Mouse (Mus musculus) forebrain, embryonic 15.5 days (tissue): ENCODE data around the gene Lmnb2. TPM values are rescaled to one million over a fixed set of nuclear protein-coding genes. Genes with fewer than 3 reads are reported as not detected.

ENCODE experiments used
- ATAC-seq: fragments of 200-750 bp; cut with Nextera tagmentation; replicated peaks from 2 replicates; pipeline ENCODE4 v1.8.0; 2017; ENCODE audit warnings: mild to moderate bottlenecking, moderate TSS enrichment, moderate library complexity
- H3K27ac ChIP-seq: fragments of 300-500 bp; sonication (generic); replicated peaks from 2 replicates; pipeline ENCODE4 v1.5.1; 2015; ENCODE audit warnings: mild to moderate bottlenecking, inconsistent platforms
- H3K27me3 ChIP-seq: fragments of 300-500 bp; sonication (generic); 2 replicates; pipeline ENCODE4 v1.6.1; 2015; ENCODE audit warnings: inconsistent platforms
- H3K36me3 ChIP-seq: fragments of 300-500 bp; sonication (generic); 2 replicates; pipeline ENCODE4 v1.6.1; 2015; ENCODE audit warnings: mild to moderate bottlenecking, inconsistent platforms
- H3K4me1 ChIP-seq: fragments of 300-500 bp; sonication (generic); 2 replicates; pipeline ENCODE4 v1.6.1; 2015; ENCODE audit warnings: inconsistent platforms
- H3K4me2 ChIP-seq: fragments of 300-500 bp; sonication (generic); replicated peaks from 2 replicates; pipeline ENCODE4 v1.6.1; 2015; ENCODE audit warnings: mild to moderate bottlenecking, inconsistent platforms
- H3K4me3 ChIP-seq: fragments of 300-500 bp; sonication (generic); 2 replicates; pipeline ENCODE4 v1.5.1; 2015; ENCODE audit warnings: mild to moderate bottlenecking, inconsistent platforms
- H3K9ac ChIP-seq: fragments of 300-500 bp; sonication (generic); replicated peaks from 2 replicates; pipeline ENCODE4 v1.6.1; 2015; ENCODE audit warnings: mild to moderate bottlenecking, inconsistent platforms
- H3K9me3 ChIP-seq: fragments of 300-500 bp; sonication (generic); 2 replicates; pipeline ENCODE4 v1.6.1; 2016; ENCODE audit warnings: inconsistent platforms
- WGBS: fragments of 180-500 bp; shearing (Covaris S2); methylation state at CpG from one replicate; pipeline ENCODE4 v1.1.7; 2015; ENCODE audit warnings: mixed read lengths; 5-methylcytosine and 5-hydroxymethylcytosine counted together
- polyA plus RNA-seq: library from polyadenylated mRNA; unstranded; fragments of >200 nt; fragmentation: Nextera tagmentation; extraction: Ambion mirVana; gene quantifications from 2 replicates; pipeline ENCODE4 v1.2.1, GENCODE M21; 2015

The Lmnb2 gene
- polyA plus RNA-seq, 1 experiment from 2014 or later: 53.5 TPM

GRCm38 (mm10) chr10:80856267-80856666 lies 61.8 kb downstream of the Lmnb2 start:
- H3K9me3 ChIP-seq: no peaks in the 10 kb centered on the region
- peak overlapping the region; percentile 72 for H3K4me3 ChIP-seq
- peaks cover 36% of the 10 kb centered on the region for H3K4me1 ChIP-seq
- 74% methylated on average over 3 of the region's 3 CpGs for WGBS
- peak overlapping the region; percentile 96 for H3K4me2 ChIP-seq
- no peak overlapping the region for H3K27ac ChIP-seq
- no peaks in the 10 kb centered on the region for H3K27me3 ChIP-seq
- H3K9ac ChIP-seq: no peak overlapping the region; the same call in 1 of the 2 replicates
- ATAC-seq: no peak
- peaks cover 20% of the 10 kb centered on the region for H3K36me3 ChIP-seq

- Histone ChIP-seq H3K4me2 (peak overlapping the region; percentile 96), H3K27me3 (no peaks in the 10 kb centered on the region), H3K27ac (no peak overlapping the region), H3K9ac (peak overlapping the region; percentile 73), H3K9me3 (no peaks in the 10 kb centered on the region), H3K4me3 (peak overlapping the region; percentile 72), H3K4me1 (peaks cover 36% of the 10 kb centered on the region), H3K36me3 (peaks cover 26% of the 10 kb centered on the region)
- ATAC-seq: no peak
- WGBS: 19% methylated on average over 11 of the region's 11 CpGs
Measured at GRCm38 (mm10) chr10:80855749-80856073, 62.3 kb downstream of the Lmnb2 start.

DNA sequence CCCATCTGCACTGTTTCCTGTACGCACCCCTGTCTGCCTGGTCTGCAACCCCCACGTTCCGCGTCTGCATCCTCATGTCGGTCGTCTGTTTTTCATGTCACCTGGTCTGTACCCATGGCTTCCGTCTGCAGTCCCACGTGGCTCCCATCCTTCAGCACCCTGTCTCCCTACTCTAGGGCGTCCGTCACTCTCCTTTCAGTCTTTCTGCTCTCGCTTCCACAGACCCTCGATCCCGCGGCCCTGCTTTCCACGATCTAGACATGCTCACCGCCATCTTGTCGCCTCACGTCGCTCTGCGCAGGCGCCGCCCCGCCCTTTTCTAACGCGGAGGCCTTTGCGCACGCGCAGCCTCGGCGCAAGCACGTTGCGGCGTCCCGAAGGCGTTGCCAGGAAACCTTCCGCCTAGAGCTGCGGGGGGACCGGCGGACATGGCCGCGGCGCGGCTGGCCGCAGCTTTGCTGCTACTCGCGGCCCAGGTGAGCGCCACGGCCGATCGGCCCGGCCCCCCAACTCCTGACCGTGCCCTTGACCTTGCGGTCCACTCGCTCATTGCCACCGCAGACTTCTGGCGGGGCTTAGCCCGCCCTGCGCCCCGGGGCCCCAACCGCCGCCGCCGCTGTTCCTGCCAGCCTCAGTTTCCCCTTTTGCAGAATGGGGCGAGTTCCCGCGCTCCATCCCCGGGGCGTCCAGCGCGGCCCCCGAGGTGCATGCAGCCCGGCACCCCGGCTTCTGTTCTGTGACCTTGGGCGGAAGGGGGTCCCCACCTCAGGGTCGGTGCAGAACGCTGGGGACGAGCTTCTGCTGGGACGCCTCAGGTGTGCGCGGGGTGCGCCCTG lies 62.9 kb downstream of the Lmnb2 start, which contains the start of the genes Lsm7 and Sppl2b:
Lsm7 (minus strand) TSS at position 297 of the 836 bp plus-strand sequence.
Sppl2b (plus strand) TSS at position 363 of the 836 bp plus-strand sequence.
- Histone ChIP-seq H3K9ac (peak within 1 kb of the TSS; percentile 73), H3K4me2 (peak within 1 kb of the TSS; percentile 96), H3K9me3 (no peaks in the 10 kb centered on the region), H3K27ac (peak within 1 kb of the TSS; percentile 66), H3K36me3 (peaks cover 31% of the 10 kb centered on the region), H3K27me3 (no peaks in the 10 kb centered on the region), H3K4me3 (peak within 1 kb of the TSS; percentile 72), H3K4me1 (peaks cover 36% of the 10 kb centered on the region)
- under 1% methylated on average over 81 of the region's 81 CpGs for WGBS
- peak; percentile 84 for ATAC-seq

Other genes starting within 250 kb of the Lmnb2 start
- gene Mknk2, start 240.1 kb downstream of the Lmnb2 start, polyA plus RNA-seq: 60.9 and 64.8 TPM in 2 replicates
- 52.6 and 55.1 TPM in 2 replicates for gene Mob3a, start 216.3 kb downstream of the Lmnb2 start, polyA plus RNA-seq
- gene Izumo4, start 216.1 kb downstream of the Lmnb2 start, polyA plus RNA-seq: 33.4 and 35.2 TPM in 2 replicates
- gene Ap3d1, start 176.0 kb downstream of the Lmnb2 start, polyA plus RNA-seq: 98.9 and 103 TPM in 2 replicates
- gene Dot1l, start 163.0 kb downstream of the Lmnb2 start, polyA plus RNA-seq: 22.0 and 23.1 TPM in 2 replicates
- gene Sf3a2, start 120.0 kb downstream of the Lmnb2 start, polyA plus RNA-seq: 60.2 and 62.6 TPM in 2 replicates
- 140 and 154 TPM in 2 replicates for gene Plekhj1, start 119.6 kb downstream of the Lmnb2 start, polyA plus RNA-seq
- gene Amh, start 113.0 kb downstream of the Lmnb2 start, polyA plus RNA-seq: 0.10 TPM in 2 replicates
- gene Jsrp1, start 104.7 kb downstream of the Lmnb2 start, polyA plus RNA-seq: 0.31 TPM in 1 of 2 replicates, not detected in the other
- gene Oaz1, start 91.6 kb downstream of the Lmnb2 start, polyA plus RNA-seq: 1,419 and 1,463 TPM in 2 replicates
- 4.4 and 5.5 TPM in 2 replicates for gene Lingo3, start 74.2 kb downstream of the Lmnb2 start, polyA plus RNA-seq
- 268 and 279 TPM in 2 replicates for gene Lsm7, start 63.0 kb downstream of the Lmnb2 start, polyA plus RNA-seq
- 58.7 and 61.0 TPM in 2 replicates for gene Sppl2b, start 63.0 kb downstream of the Lmnb2 start, polyA plus RNA-seq
- gene Tmprss9, start 46.4 kb downstream of the Lmnb2 start, polyA plus RNA-seq: 0.06 and 0.15 TPM in 2 replicates
- gene Timm13, start 17.3 kb downstream of the Lmnb2 start, polyA plus RNA-seq: 326 and 357 TPM in 2 replicates
- 5.5 and 5.9 TPM in 2 replicates for gene Gadd45b, start 11.8 kb upstream of the Lmnb2 start, polyA plus RNA-seq
- gene Gng7, start 96.7 kb upstream of the Lmnb2 start, polyA plus RNA-seq: 30.8 and 32.1 TPM in 2 replicates
- gene Diras1, start 107.4 kb upstream of the Lmnb2 start, polyA plus RNA-seq: 32.6 and 36.0 TPM in 2 replicates
- gene Slc39a3, start 119.2 kb upstream of the Lmnb2 start, polyA plus RNA-seq: 46.3 TPM in 2 replicates
- 316 and 320 TPM in 2 replicates for gene Sgta, start 141.9 kb upstream of the Lmnb2 start, polyA plus RNA-seq
- 60.0 and 61.7 TPM in 2 replicates for gene Thop1, start 151.8 kb upstream of the Lmnb2 start, polyA plus RNA-seq
- gene Creb3l3, start 180.6 kb upstream of the Lmnb2 start, polyA plus RNA-seq: 0.13 and 0.25 TPM in 2 replicates
- 211 and 229 TPM in 2 replicates for gene Map2k2, start 187.7 kb upstream of the Lmnb2 start, polyA plus RNA-seq
- 12.1 and 15.1 TPM in 2 replicates for gene Zbtb7a, start 217.0 kb upstream of the Lmnb2 start, polyA plus RNA-seq
- 54.9 and 57.8 TPM in 2 replicates for gene Pias4, start 249.7 kb upstream of the Lmnb2 start, polyA plus RNA-seq